Mouse (Mus musculus): ENCODE data around the gene Ube2h. TPM values are rescaled to one million over a fixed set of nuclear protein-coding genes. Genes with fewer than 3 reads are reported as not detected.

Gene Ube2h
- polyA plus RNA-seq, 1 experiment, result 38.3 TPM

- Histone ChIP-seq H3K4me3 (ENCODE audit: insufficient read depth, low read depth, low read length) (no peak overlapping the region), H3K36me3 (ENCODE audit: control insufficient read depth, insufficient read depth, low read length) (no peaks in the 10 kb centered on the region), H3K4me1 (ENCODE audit: control insufficient read depth, insufficient read depth, low read length) (0 out of 2 replicates have a peak, but pooled peaks cover 2% of the 10 kb centered on the region), H3K27ac (ENCODE audit: insufficient read depth, low read depth, low read length) (no peak overlapping the region), H3K27me3 (replicated peaks; ENCODE audit: control insufficient read depth, insufficient read depth, low read length) (no peaks in the 10 kb centered on the region)
- no peak for DNase-seq
- TF ChIP-seq CTCF (conservative IDR thresholded peaks at IDR 0.05; ENCODE audit: insufficient read depth, insufficient read length, low read depth, low read length) (no peak), POLR2A (IDR thresholded peaks at IDR 0.05; ENCODE audit: low read depth, low read length) (no peak)
- WGBS, result 82% methylated on average over 6 of the region's 6 CpGs
These were observed 65.1 kb downstream of the Ube2h start for GRCm38 (mm10) chr6:30239207-30239606.

- Histone ChIP-seq H3K36me3 (ENCODE audit: control insufficient read depth, insufficient read depth, low read length) (no peaks in the 10 kb centered on the region), H3K4me1 (ENCODE audit: control insufficient read depth, insufficient read depth, low read length) (no peaks in the 10 kb centered on the region), H3K27me3 (replicated peaks; ENCODE audit: control insufficient read depth, insufficient read depth, low read length) (no peaks in the 10 kb centered on the region), H3K27ac (ENCODE audit: insufficient read depth, low read depth, low read length) (no peak overlapping the region), H3K4me3 (ENCODE audit: insufficient read depth, low read depth, low read length) (no peak overlapping the region)
- WGBS, result 58% methylated on average over 2 of the region's 2 CpGs
- DNase-seq, result no peak
- TF ChIP-seq CTCF (conservative IDR thresholded peaks at IDR 0.05; ENCODE audit: insufficient read depth, insufficient read length, low read depth, low read length) (no peak), POLR2A (IDR thresholded peaks at IDR 0.05; ENCODE audit: low read depth, low read length) (no peak)
These were observed 66.3 kb downstream of the Ube2h start for GRCm38 (mm10) chr6:30238079-30238478.

- H3K27me3 ChIP-seq (replicated peaks; ENCODE audit: control insufficient read depth, insufficient read depth, low read length), result no peaks in the 10 kb centered on the region
- H3K4me3 ChIP-seq (ENCODE audit: insufficient read depth, low read depth, low read length), result no peak overlapping the region
- H3K27ac ChIP-seq (ENCODE audit: insufficient read depth, low read depth, low read length), result no peak overlapping the region
- no peaks in the 10 kb centered on the region for H3K4me1 ChIP-seq (ENCODE audit: control insufficient read depth, insufficient read depth, low read length)
- TF ChIP-seq POLR2A (IDR thresholded peaks at IDR 0.05; ENCODE audit: low read depth, low read length), result no peak
- no peak for TF ChIP-seq CTCF (conservative IDR thresholded peaks at IDR 0.05; ENCODE audit: insufficient read depth, insufficient read length, low read depth, low read length)
- H3K36me3 ChIP-seq (ENCODE audit: control insufficient read depth, insufficient read depth, low read length), result no peaks in the 10 kb centered on the region
- 80% methylated on average over 1 of the region's 1 CpGs for whole genome bisulfite sequencing
- no peak for DNase-seq
These were observed 67.8 kb downstream of the Ube2h start for GRCm38 (mm10) chr6:30236564-30236963.

GRCm38 (mm10) chr6:30231758-30232293, 72.5 kb downstream of the Ube2h start:
- no peak for TF ChIP-seq CTCF (conservative IDR thresholded peaks at IDR 0.05; ENCODE audit: insufficient read depth, insufficient read length, low read depth, low read length)
- TF ChIP-seq POLR2A (IDR thresholded peaks at IDR 0.05; ENCODE audit: low read depth, low read length), result no peak
- no peak for DNase-seq
- Histone ChIP-seq H3K27me3 (replicated peaks; ENCODE audit: control insufficient read depth, insufficient read depth, low read length) (no peaks in the 10 kb centered on the region), H3K4me1 (ENCODE audit: control insufficient read depth, insufficient read depth, low read length) (0 out of 2 replicates have a peak, but pooled peaks cover 3% of the 10 kb centered on the region), H3K36me3 (ENCODE audit: control insufficient read depth, insufficient read depth, low read length) (no peaks in the 10 kb centered on the region), H3K27ac (ENCODE audit: insufficient read depth, low read depth, low read length) (no peak overlapping the region), H3K4me3 (ENCODE audit: insufficient read depth, low read depth, low read length) (no peak overlapping the region)
- 72% methylated on average over 4 of the region's 4 CpGs for WGBS

GRCm38 (mm10) chr6:30230246-30230645, 74.1 kb downstream of the Ube2h start:
- Histone ChIP-seq H3K36me3 (ENCODE audit: control insufficient read depth, insufficient read depth, low read length) (no peaks in the 10 kb centered on the region), H3K4me3 (ENCODE audit: insufficient read depth, low read depth, low read length) (no peak overlapping the region), H3K4me1 (ENCODE audit: control insufficient read depth, insufficient read depth, low read length) (0 out of 2 replicates have a peak, but pooled peaks cover 3% of the 10 kb centered on the region), H3K27ac (ENCODE audit: insufficient read depth, low read depth, low read length) (no peak overlapping the region), H3K27me3 (replicated peaks; ENCODE audit: control insufficient read depth, insufficient read depth, low read length) (no peaks in the 10 kb centered on the region)
- DNase-seq, result no peak
- TF ChIP-seq POLR2A (IDR thresholded peaks at IDR 0.05; ENCODE audit: low read depth, low read length), result no peak
- TF ChIP-seq CTCF (conservative IDR thresholded peaks at IDR 0.05; ENCODE audit: insufficient read depth, insufficient read length, low read depth, low read length), result no peak
- 79% methylated on average over 7 of the region's 7 CpGs for WGBS

GRCm38 (mm10) chr6:30228921-30229320, 75.4 kb downstream of the Ube2h start:
- no peaks in the 10 kb centered on the region for H3K27me3 ChIP-seq (replicated peaks; ENCODE audit: control insufficient read depth, insufficient read depth, low read length)
- TF ChIP-seq CTCF (conservative IDR thresholded peaks at IDR 0.05; ENCODE audit: insufficient read depth, insufficient read length, low read depth, low read length) (no peak), POLR2A (IDR thresholded peaks at IDR 0.05; ENCODE audit: low read depth, low read length) (no peak)
- H3K4me1 ChIP-seq (ENCODE audit: control insufficient read depth, insufficient read depth, low read length), result 0 out of 2 replicates have a peak, but pooled peaks cover 3% of the 10 kb centered on the region
- WGBS, result 90% methylated on average over 2 of the region's 2 CpGs
- no peak overlapping the region for H3K27ac ChIP-seq (ENCODE audit: insufficient read depth, low read depth, low read length)
- no peak for DNase-seq
- no peaks in the 10 kb centered on the region for H3K36me3 ChIP-seq (ENCODE audit: control insufficient read depth, insufficient read depth, low read length)
- no peak overlapping the region for H3K4me3 ChIP-seq (ENCODE audit: insufficient read depth, low read depth, low read length)

GRCm38 (mm10) chr6:30228353-30228752, 76.0 kb downstream of the Ube2h start:
- WGBS, result 85% methylated on average over 5 of the region's 5 CpGs
- H3K4me1 ChIP-seq (ENCODE audit: control insufficient read depth, insufficient read depth, low read length), result 0 out of 2 replicates have a peak, but pooled peaks cover 3% of the 10 kb centered on the region
- TF ChIP-seq CTCF (conservative IDR thresholded peaks at IDR 0.05; ENCODE audit: insufficient read depth, insufficient read length, low read depth, low read length) (no peak), POLR2A (IDR thresholded peaks at IDR 0.05; ENCODE audit: low read depth, low read length) (no peak)
- no peaks in the 10 kb centered on the region for H3K36me3 ChIP-seq (ENCODE audit: control insufficient read depth, insufficient read depth, low read length)
- no peak overlapping the region for H3K27ac ChIP-seq (ENCODE audit: insufficient read depth, low read depth, low read length)
- no peaks in the 10 kb centered on the region for H3K27me3 ChIP-seq (replicated peaks; ENCODE audit: control insufficient read depth, insufficient read depth, low read length)
- H3K4me3 ChIP-seq (ENCODE audit: insufficient read depth, low read depth, low read length), result no peak overlapping the region
- no peak for DNase-seq
